Mouse (Mus musculus): ENCODE measurements at regions not wholly inside any gene's neighbourhood (a gene's known extent, or its start where the extent isn't known, plus 50 kb on each side); places are given as distances from the start of the nearest gene placed in this dataset.

- DNase-seq (ENCODE audit: low spot score), result no peak
- intact Hi-C loops (cut with DNase I), result loop anchor here (10.0 kb wide), 1 partner anchor 797 kb away; no protein-coding TSS in a partner anchor
Measured at GRCm38 (mm10) chr6:112218248-112218647, 55.3 kb upstream of the Lmcd1 start.

DNA sequence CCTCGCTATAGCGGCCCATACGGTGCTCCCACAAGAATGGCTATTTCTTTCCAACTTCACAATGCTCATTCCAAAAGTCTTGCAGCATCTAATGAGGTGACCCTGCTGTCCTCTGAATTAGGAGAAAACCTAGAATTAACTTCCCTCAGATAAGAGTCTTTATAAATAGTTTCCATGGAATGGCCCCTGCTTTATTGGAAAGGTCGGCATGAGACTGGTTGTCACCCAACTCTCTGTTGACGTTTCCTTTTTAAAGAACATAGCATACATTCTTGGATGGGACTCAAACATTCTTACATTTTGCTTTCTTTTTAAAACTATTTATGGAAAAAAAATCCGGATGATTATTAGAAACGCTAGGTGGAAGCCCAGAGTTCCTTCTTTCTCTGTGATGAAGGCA, 53.9 kb upstream of the Lmcd1 start:
- no peak for DNase-seq (ENCODE audit: low spot score)
- intact Hi-C loops (cut with DNase I), result loop anchor here (10.0 kb wide), 1 partner anchor 795 kb away; no protein-coding TSS in a partner anchor

- intact Hi-C loops (cut with DNase I), result no loop called here
- DNase-seq (ENCODE audit: low spot score), result no peak
Measured at GRCm38 (mm10) chr6:112220149-112220548, 53.4 kb upstream of the Lmcd1 start.

- intact Hi-C loops (cut with DNase I), result no loop called here
- DNase-seq (ENCODE audit: low spot score), result no peak
Measured at GRCm38 (mm10) chr6:112221373-112221772, 52.2 kb upstream of the Lmcd1 start.

DNA sequence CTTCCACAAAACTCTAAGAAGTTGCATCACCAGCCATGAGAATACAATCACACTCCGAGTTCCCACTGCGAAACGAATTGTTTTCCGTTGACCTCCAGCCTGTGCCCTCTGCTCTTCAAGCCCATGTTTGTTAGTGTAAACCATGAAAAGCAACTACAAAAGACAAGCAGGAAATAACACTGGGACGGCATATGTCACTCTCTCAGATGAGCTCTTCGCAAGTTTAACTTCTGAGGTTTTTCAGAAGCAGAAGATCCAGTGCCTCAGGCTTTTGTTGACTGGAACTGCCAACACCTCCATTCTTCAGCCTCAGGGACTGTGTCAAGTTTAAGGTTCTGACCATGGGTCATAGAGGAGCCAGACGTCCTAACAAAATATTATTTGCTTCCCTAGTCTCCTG, 50.2 kb upstream of the Lmcd1 start:
- no peak for DNase-seq (ENCODE audit: low spot score)
- intact Hi-C loops (cut with DNase I), result no loop called here
